Mouse (Mus musculus): Measurements from ENCODE around the gene Tnik.

DNA sequence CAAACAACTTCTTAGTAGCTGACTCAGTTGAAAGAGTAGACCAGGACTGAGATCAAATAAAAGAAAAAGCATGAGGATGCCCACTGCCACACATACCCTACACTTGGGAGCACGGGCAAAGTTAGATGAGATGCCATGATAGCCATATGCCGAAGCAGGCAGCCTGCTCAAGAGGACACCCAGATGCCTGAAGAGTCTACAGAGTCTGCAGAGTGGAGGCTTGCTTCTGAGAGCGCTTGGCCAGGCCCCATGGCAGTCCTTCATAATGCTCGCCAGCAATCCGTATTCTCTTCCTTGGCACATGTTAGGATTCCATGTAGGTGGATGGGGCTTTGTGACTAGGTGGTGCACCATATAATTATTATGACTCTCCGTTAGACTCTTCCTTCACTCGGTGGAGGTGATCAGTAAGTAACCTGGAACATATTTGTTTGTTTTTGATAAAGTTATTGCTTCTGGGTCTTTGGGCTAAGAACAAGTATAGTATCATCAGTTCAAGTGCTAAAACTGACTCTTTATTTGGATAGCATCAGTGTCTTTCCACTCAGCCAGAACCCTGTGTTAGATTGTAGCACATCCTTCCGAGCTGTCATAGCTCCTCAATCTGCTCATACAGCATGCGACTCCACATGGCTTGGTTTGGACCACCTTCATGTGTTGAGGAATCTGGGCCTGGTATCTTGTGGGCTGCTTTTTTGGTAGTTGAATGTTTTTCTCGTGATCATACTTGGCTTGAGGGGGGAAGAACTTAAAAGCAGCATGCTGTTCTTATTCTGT lies 122.4 kb downstream of the Tnik start:
- TF ChIP-seq CTCF (IDR thresholded peaks at IDR 0.05; ENCODE audit: control insufficient read depth, insufficient read depth, insufficient read length) (no peak), MYOD1 (IDR thresholded peaks at IDR 0.05; ENCODE audit: control insufficient read depth, insufficient read length, low read depth) (no peak)

Data from C2C12 (cell line).